Mouse (Mus musculus) induced T-regulatory cell, adult 2 months (primary cell): Measurements from ENCODE around the gene 2010109A12Rik.

Experiments used
- DNase-seq: peaks from one replicate; pipeline ENCODE4 v3.0.0-alpha.2; 2012; ENCODE audit warnings: low read depth

The 2010109A12Rik gene

DNA sequence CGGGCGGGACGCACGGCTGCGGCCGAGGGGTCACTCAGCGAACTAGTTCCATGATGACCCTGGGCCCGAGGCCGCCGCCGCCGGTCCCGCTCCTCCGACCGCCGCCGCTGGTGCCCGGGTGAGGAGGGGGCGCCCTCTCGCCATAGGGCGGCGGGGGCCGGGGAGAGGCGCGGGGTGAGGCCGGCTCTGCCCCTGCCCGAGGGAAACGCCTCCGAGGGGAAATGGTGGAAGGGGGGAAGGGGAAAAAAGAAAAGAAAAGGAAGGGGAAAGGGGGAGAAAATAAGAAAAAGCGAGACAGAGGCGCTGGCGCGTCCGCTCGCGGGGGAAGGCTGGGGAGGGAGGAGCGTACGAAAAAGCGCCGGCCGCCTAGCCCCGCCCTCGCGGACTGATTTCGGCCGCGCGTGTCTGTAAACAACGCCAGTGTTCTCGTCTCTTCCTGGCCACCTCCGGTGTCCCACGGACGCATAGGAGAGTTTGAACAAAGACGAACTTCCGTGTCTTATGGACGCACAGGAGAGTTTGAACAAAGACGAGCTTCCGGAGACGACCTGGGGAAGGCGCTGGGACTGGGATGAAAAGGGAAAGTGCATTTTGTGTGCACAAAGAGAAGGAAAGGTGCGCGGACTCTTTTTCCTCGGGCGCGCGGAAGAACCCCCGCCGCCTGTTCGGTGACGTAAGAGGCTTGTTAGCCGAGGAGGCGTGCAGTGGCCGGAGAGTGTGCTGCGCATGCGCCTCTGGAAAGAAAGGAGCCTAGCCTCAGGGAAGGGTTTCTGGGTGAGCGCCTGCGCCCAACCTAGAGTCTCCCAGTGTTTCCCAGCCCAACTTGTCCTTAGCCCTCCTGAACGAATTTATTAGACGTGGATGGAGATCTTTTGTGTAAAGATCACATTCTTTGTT, at the start of gene 2010109A12Rik, which contains the start of gene Ccni:
Gene 2010109A12Rik, plus strand, starts transcription at position 410 of the 897 bp plus-strand sequence.
Gene Ccni, minus strand, starts transcription at position 387 of the 897 bp plus-strand sequence.
- peak; percentile 97 for DNase-seq

DNA sequence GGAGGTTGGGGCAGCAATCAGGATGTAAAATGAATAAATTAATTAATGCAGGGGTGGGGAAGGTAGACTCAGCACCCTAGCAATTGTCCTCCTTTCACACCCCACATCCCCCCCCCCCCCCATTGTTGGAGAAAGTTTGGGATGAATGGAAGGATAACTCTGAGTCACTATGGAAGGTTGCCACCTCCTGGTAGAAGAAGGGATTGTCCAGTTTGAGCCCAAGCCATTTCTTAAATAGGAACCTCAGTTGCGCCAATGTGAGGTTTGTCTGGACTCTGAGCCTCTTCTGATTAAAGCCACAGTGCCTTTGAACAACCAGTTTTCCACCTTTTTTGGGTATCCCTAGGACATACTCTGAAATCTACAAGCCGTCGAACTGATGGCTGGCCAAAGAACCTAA, 42.8 kb upstream of the 2010109A12Rik start:
- peak; percentile 67 for DNase-seq

DNA sequence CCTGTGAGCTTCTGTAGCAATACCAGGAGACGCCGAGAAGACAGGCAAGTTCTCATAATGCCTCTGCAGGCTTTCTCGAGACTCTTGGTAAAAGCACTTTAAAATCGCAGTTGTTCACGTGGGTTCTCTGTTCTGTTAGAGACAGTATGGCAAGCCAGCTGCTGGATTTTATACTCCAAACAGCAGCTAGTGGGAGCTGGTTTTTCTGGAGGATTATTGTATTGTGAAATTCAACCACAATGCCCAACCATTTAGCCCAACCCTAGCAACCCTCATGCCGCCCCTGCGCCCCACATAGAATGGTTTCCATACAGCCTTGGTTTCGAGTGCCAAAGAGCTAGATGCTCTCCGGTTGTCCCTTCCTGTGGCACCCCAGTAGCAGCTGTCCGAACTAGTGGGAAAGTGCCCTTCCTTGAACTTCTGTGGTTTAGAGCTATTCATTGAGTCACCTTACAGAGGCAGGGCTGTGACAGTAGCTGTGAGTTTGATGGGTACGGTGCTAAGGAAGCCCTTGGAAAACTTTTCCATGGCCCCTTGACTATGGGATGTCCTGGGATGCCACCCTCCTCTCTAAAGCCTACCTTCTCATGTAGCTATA, 38.3 kb upstream of the 2010109A12Rik start:
- DNase-seq = no peak

DNA sequence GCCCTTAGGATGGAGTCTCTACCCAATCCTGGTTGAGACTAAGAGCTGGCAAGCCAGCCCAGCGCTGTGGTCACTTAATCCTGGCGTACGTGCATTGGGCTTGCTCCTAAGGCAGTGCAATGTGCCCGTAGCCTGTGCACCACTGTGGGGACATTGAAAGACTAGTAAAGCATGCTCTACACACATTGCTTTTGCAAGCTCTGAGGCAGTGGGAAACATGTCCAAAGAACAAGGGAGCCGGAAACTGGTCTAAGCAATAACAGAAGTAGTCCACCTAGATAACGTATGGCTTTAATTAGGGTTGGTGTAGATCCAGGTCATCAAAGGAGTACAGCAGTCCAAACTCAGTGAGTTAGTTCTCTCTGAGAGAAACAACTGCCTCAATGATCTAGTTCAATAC, 37.7 kb upstream of the 2010109A12Rik start:
- DNase-seq = no peak

DNA sequence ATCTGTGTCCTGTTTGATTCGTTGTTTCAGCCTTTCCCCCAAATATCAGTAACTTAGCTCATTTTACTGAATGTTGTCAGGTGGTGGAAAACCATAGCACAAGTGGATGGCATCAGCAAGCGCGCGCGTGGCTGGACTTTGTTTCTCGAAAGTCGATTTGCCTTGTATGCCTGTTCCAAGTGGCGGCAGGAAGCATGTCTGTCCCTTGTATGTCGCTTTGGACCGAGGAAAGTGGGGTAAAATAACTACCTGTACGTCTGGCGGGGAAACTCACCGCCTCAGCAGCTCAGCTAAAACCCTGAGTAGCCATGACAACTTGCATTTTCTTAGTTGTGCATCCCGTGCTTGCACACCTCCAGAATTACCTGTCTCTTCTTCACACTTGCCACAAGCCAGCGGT, 34.9 kb upstream of the 2010109A12Rik start:
- DNase-seq = no peak

DNA sequence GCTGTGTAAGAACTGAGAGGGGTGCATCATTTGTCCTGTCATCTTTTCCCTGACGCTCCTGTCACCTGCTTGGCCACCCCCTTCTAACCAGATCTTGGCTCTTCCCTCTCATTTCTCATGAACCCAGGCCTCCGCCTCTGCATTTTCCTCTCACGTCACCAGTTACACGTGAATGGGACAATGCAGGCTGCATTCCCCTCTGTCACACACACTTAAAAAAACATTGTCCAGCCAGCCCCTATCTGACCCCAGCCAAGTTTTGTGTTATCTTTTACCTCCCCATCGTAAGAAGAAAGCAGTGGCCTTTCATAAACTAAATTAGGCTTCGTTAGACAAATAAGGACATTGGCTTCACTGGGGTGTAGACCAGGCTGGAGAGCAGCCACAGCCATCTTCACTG, 33.8 kb upstream of the 2010109A12Rik start:
- DNase-seq = no peak

DNA sequence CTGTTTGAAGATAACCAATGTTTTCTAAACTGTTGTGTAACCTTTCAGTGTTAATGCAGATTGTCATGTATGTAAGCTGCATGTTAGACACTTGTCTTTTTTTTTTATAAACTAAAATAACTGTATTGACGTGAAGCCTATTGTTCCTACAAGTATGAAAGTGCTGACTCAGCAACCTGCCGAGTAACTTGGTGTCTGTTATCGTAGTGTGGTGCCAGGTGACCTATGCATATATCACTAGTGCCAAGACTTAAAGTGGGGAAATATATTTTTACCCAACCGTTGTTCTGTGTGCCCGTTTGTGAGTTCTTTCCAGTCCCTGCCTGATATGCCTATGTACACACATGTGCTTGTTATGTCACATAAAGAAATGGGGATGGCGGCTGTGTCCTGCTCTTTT, 31.6 kb upstream of the 2010109A12Rik start:
- no peak for DNase-seq

DNA sequence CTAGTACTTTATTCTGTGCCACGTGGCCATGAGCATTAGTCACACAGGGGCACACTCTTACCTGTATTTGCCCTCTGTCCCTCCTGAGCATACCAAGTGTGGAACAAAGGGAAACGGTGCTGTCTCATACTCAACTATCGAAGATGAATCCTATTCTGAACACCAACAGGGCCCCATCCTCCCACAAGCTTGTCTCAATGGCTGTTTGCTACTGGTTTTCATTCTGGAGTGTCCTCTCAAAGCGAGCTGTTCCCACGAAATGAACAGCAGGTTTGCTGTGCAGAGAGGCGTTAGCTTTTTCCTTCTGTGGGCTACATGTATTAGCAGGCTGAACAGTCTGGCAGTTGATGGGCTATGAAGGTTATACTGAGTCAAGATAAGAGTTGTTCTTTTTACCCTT, 27.7 kb upstream of the 2010109A12Rik start:
- no peak for DNase-seq

DNA sequence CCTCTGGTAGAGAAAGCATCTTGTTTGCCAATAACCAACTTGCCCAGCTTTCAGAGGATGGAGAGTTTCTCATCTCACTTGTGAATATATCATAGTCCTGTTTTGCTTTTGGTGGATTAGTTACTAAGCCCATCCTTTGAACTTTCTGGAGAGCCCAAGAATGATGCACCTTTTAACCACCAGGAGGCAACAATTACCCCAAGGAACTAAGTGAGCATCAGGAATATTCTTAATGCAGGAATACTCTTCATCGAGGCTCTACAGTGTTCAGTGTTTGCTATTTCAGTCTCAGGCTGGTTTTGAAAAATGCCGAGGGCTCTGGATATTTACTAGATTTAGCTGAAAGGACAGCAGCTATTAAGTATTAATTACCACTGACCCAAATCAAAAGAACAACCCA, 26.1 kb upstream of the 2010109A12Rik start:
- DNase-seq = peak; percentile 64

DNA sequence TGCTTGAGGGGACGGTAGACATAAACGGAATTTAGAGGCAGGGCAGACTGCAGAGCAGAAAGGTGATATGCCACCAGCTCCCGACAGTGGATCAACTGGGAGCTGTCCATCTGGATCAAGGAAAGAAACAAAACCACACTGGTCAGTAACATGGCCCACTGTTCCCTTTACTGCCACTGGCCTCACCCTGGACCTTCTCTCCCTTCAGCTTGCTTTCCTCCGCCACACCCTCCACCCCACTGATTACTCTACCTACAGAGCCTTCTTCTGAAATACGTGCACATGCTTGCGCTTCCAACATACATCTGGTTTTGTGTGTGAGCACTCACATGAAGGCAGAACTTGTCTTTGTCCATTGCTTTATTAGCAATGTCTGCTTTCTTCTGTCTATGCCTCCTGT, 23.0 kb upstream of the 2010109A12Rik start:
- DNase-seq = no peak

DNA sequence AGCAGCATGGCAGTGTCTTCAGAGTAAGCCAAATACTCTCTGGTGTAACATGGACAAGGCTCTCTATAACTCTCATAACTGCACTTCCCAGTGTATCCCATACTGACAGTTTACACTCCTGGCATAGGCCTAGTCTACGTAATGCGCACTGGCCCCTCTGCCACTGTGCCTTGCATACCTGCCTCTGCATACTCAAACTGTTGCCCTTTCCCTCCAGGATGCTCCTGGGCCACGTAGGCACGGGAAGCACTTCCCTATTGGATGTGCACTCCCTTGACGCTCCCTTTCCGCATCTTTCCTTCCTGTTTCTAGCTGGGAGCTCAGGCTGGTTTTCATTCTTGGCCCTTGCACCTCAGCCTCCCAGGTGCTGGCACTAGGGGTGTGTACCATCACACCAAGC, 21.8 kb upstream of the 2010109A12Rik start:
- no peak for DNase-seq

DNA sequence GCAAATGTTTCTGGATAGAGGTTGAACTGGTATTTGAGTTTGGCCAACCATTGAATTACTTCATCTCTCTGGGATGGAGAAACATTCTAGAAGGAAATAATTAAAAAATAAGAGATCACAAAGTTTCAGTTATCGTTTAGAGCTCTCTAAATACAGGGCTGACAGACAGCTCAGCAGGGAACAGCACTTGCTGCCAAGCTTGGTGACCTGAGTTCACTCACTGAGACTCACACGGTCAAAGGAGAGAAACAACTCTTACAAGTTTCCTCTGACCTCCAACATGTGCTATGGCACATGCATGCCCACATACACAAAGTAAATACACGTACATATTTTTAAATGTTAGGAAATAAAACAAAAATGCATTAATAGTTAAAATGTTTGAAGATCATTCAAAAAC, 16.7 kb upstream of the 2010109A12Rik start:
- DNase-seq = no peak

DNA sequence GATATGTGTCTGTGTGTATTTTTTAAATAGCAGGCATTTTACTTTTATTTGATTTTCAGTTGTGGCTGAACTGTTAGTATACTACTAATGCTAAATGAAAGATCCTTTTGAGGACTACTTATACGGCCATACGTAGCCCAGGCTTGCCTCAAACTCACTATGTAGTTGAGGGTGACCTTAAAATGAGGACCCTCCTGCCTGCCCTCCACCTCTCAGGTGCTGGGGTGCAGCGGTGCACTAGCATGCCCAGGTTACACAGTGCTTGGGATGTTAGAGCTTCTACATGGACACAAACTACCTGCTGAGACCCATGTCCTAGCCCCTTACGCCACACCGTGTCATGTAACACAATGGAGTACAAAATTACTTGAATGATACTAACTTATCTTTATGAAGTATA, 15.9 kb upstream of the 2010109A12Rik start:
- DNase-seq = no peak

DNA sequence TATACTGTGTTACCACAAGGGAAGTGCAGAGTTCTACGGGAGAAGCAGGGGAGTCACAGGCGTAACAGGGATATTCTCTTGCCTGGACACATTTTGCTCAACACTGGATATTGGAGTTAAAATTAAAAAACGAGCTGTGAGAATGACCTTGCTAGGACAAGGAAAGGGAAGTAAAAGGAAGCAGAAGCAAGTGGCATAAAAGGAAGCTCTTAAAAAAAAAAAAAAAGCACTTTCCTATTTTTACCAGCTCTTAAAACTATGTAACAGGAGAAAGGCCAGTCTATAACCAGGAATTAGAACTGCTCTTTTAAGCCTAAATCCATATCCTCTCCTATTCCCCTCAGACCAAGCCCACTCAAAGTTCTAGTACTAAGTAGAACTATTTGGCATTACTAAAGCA, 8.1 kb upstream of the 2010109A12Rik start:
- no peak for DNase-seq

DNA sequence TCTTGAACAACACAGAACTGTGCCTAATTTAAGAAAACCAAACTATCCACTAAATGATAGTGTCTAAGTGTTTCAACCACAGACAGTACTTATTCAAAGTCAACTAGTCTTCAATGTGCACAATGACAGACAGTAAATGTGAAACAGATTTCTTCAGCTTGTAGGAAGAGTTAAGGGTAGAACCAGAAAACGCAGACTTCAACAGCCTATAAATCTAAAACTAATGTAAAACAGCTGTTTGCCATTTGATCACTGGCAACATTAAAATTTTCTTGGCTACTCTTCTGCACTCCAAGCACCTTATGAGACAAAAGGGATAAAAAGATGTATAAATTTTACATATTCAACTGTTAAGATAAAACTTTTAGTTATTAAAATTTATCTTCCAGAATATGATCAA, 5.1 kb upstream of the 2010109A12Rik start:
- no peak for DNase-seq

DNA sequence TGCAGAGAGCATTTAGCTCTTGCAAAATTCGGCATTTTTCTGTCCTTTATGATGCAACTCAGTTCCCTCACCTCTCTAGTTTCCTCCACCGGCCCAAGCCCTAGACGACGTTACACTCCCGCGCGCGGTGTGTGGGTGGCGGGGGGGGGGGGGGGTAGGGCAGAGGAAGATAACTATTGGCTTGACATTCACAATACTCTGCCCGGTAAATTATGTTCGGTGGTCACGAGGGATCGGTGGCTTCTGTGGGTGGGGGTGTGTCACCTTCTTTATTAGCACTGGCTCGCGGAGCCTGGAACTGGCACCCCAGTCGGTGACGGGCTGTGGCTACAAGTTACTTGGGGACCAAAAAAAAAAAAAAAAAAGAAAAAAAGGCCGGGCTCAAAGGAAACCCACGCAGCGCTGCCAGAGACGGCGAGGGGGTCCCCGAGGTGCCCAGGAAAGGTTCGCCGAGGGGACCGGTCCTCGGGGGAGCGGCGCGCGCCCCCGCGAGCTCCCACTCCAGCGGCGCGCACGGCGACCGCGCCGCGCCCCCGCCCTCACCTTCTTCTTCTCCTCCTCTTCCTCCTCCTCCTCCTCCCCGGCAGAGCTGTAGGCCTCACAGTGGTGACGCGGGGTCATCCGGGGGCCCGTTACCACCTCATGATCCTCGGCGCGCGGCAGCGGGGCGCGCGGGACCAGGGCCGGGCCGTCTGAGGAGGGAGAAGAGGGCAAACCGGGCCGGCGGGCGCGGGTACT, 778 bp upstream of the 2010109A12Rik start:
- DNase-seq = peak; percentile 77

DNA sequence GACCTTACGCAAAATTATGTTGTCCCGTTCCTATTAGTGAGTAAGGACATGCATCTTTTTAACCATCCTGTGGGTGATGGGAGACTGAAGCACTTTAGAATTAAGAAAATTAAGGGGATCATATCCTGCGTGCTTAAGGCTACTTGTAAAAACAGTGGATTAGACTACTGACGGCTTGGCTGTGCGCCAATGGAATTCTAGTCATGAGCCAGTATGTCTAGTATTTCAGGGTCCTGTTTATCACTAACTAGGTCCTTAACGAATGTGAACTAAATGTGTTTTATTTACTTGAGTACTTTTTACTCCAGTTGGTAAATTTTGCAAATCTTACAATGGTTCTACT, 659 bp downstream of the 2010109A12Rik start:
- no peak for DNase-seq

DNA sequence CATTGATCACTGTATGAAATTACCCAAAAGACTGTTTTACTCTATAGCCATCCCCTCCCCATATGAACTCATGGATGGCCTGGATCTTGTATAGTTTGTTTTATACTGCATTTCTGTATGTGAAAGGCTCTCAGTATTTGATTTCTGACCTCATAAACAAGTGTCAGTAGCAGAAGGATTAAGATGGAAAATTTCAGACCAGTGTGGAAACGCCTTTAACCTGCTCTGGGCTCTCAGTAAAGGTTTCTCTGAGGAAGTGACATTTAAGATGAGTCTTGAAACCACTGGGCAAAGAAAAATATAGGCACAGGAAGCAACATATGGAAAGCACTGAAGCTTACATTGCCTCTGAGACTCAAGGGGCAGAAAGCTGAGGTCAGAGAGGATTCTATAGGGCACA, 1.2 kb downstream of the 2010109A12Rik start:
- peak; percentile 56 for DNase-seq

DNA sequence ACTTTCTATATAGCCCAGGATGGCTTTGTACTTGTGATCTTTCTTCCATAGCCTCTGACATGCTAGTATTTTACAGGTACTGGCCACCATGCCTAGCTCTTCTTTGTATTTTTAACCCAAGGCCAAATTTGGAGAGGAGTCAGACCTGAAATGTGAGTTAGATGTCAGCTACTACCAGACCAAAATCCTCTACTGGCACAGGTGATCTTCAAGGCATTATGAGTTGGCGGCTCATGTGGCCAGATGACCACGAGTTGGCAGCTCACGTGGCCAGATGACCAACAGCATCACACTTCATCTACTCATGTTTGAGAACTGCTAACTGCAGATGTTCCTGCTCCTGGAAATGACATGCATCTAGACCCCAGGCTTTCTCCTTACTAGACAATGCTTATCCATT, 12.1 kb downstream of the 2010109A12Rik start:
- no peak for DNase-seq

DNA sequence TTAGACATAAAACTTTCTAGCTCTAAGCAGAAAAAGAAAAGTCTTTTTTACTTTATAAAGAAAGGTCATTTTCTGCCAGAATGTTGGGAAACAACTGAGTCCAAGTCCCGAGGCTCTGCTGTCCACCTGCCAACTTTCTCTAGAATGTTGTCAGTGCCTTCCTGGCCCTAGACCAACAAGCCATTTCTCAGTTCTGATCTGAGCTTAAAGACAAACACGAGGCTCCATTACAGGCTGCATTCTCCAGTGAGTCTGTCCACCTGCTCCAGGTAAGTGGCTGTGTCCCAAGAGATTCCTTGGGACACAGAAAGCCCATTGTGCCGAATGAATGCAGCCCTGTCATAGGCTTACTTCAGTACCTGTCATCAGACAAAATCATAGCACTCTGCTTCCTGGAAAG, 15.3 kb downstream of the 2010109A12Rik start:
- no peak for DNase-seq

DNA sequence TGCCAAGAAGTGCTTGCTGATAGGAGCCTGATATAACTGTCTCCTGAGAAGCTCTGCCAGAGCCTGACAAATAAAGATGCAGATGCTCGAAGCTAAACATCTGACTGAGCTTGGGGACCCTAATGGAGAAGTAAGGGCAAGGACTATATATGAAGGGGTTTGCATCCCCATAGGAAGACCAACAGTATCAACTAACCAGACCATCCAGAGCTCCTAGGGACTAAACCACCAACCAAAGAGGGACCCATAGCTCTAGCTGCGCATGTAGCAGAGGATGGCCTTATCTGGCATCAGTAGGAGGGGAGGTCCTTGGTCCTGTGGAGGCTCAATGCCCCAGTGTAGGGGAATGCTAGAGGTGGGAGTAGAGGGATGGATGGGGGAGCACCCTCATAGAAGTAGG, 18.2 kb downstream of the 2010109A12Rik start:
- DNase-seq = no peak

DNA sequence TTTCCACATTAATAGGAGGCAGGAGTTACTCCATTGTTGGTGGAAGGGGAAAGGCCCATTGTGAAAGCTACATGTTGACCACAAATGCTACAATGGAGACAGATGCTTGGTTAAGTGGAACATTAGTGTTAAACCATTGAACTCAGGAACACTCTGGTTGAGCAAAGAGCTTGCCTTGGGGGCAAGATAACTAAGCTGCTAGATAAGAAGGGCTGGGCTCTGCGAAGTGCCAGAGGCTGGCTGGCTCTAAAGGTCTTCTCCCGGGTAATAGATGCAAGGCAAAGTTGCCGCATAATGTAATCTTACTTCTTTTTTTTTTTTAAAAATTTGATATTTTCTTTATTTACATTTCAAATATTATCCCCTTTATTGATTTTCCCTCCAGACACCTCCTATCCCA, 20.8 kb downstream of the 2010109A12Rik start:
- no peak for DNase-seq

DNA sequence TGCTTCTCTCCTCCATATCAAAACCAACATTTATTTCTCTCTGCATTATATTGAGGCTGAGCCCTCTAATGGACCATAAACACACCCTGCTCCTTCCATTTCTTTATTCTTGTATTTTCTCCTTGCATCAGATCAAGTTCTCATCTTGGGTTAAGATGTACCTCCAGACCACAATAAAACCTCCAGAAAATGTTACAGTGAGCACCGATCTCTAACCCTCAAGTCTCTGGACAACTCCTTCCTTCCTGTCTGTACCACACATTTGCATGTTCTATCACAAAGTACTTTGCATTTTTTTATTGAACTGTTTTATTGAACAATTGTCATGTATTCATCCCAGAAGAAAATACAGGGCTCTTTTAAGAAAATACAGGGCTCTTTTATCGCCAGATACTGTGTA, 23.2 kb downstream of the 2010109A12Rik start:
- DNase-seq = peak; percentile 27
